Mouse (Mus musculus) cortical plate, adult 2 months (tissue): ENCODE data around the gene Tagln3.

Experiments used
- CTCF ChIP-seq: fragments of 200-500 bp; IDR thresholded peaks from 2 replicates; pipeline ENCODE4 v1.5.1; 2011; ENCODE audit warnings: mild to moderate bottlenecking, control low read depth, low read length; ENCODE audit not compliant: insufficient read depth; ENCODE audit errors: extremely low read depth
- POLR2A ChIP-seq: fragments of 200-500 bp; IDR thresholded peaks from 2 replicates; pipeline ENCODE4 v1.6.1; 2011; ENCODE audit warnings: mild to moderate bottlenecking, low read length, control low read depth; ENCODE audit not compliant: insufficient read depth; ENCODE audit errors: extremely low read depth

DNA sequence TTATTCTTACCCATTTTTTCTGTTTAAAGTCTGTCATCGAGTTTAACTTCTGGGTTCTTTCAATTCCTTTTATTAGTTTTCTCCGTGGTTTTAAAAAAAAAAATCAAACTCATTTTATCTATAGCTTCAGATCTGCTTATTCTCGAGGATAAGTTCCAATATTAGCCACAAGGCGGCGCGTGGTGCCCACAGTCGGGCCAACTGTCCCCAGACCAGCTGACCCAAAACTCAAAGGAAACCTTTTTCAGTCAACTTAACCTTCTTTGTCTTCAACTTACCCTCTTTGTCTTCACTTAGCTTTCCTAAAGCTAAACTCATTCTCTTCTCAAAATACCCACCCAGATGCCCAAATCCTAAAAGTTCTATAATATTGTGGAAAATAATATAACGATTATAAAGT is 39.6 kb downstream of the Tagln3 start:
- TF ChIP-seq CTCF (peak; percentile 68), POLR2A (no peak)
